Mouse (Mus musculus): ENCODE results near the gene Rcsd1. TPM values are rescaled to one million over a fixed set of nuclear protein-coding genes. Genes with fewer than 3 reads are reported as not detected.
A peak's percentile ranks its signal among the peaks of the same experiment; 100 is the strongest.

The Rcsd1 gene
- polyA plus RNA-seq, 1 experiment from 2014 or later = 42.8 TPM

- H3K27ac ChIP-seq = no peak overlapping the region; the same call in 1 of the 2 replicates
- no peak overlapping the region for H3K4me2 ChIP-seq
- no peaks in the 10 kb centered on the region for H3K9me3 ChIP-seq
- WGBS = 79% methylated on average over 14 of the region's 14 CpGs
- H3K27me3 ChIP-seq = no peaks in the 10 kb centered on the region
- ATAC-seq (ENCODE audit: borderline replicate concordance, extremely low read depth, low FRiP score, low TSS enrichment) = peak; percentile 4; the same call in 1 of the 2 replicates
- H3K4me3 ChIP-seq = no peak overlapping the region
- H3K4me1 ChIP-seq = peaks cover 9% of the 10 kb centered on the region; the same call in 1 of the 2 replicates
- no peak overlapping the region for H3K9ac ChIP-seq
- H3K36me3 ChIP-seq = peaks cover 10% of the 10 kb centered on the region; the same call in 1 of the 2 replicates
Observed at GRCm38 (mm10) chr1:165653126-165653885, 56.3 kb downstream of the Rcsd1 start.

GRCm38 (mm10) chr1:165652507-165652906, 57.0 kb downstream of the Rcsd1 start:
- 69% methylated on average over 2 of the region's 2 CpGs for WGBS

GRCm38 (mm10) chr1:165651158-165651557, 58.4 kb downstream of the Rcsd1 start:
- 57% methylated on average over 5 of the region's 5 CpGs for WGBS
- no peaks in the 10 kb centered on the region for H3K36me3 ChIP-seq
- no peak overlapping the region for H3K4me3 ChIP-seq
- no peak overlapping the region for H3K4me2 ChIP-seq
- H3K9me3 ChIP-seq = no peaks in the 10 kb centered on the region
- no peak for ATAC-seq (ENCODE audit: borderline replicate concordance, extremely low read depth, low FRiP score, low TSS enrichment)
- H3K27me3 ChIP-seq = no peaks in the 10 kb centered on the region
- peaks cover 9% of the 10 kb centered on the region; the same call in 1 of the 2 replicates for H3K4me1 ChIP-seq
- H3K27ac ChIP-seq = 0 out of 2 replicates have a peak overlapping the region, but pooled peaks have one; percentile 15
- H3K9ac ChIP-seq = no peak overlapping the region

More at GRCm38 (mm10) chr1:165652507-165652906, 57.0 kb downstream of the Rcsd1 start:
- Histone ChIP-seq H3K4me1 (peaks cover 9% of the 10 kb centered on the region; the same call in 1 of the 2 replicates), H3K9me3 (no peaks in the 10 kb centered on the region), H3K27me3 (no peaks in the 10 kb centered on the region), H3K4me3 (no peak overlapping the region), H3K36me3 (peaks cover 6% of the 10 kb centered on the region; the same call in 1 of the 2 replicates), H3K4me2 (no peak overlapping the region), H3K27ac (no peak overlapping the region), H3K9ac (no peak overlapping the region)
- no peak for ATAC-seq (ENCODE audit: borderline replicate concordance, extremely low read depth, low FRiP score, low TSS enrichment)

GRCm38 (mm10) chr1:165645102-165645501, 64.5 kb downstream of the Rcsd1 start:
- no peaks in the 10 kb centered on the region for H3K9me3 ChIP-seq
- no peak overlapping the region for H3K9ac ChIP-seq
- 78% methylated on average over 4 of the region's 4 CpGs for WGBS
- H3K27me3 ChIP-seq = no peaks in the 10 kb centered on the region
- no peaks in the 10 kb centered on the region for H3K36me3 ChIP-seq
- no peak for ATAC-seq (ENCODE audit: borderline replicate concordance, extremely low read depth, low FRiP score, low TSS enrichment)
- H3K4me1 ChIP-seq = peaks cover 14% of the 10 kb centered on the region; the same call in 1 of the 2 replicates
- H3K4me3 ChIP-seq = no peak overlapping the region
- no peak overlapping the region for H3K27ac ChIP-seq
- no peak overlapping the region for H3K4me2 ChIP-seq

GRCm38 (mm10) chr1:165643735-165644134, 65.8 kb downstream of the Rcsd1 start:
- no peak for ATAC-seq (ENCODE audit: borderline replicate concordance, extremely low read depth, low FRiP score, low TSS enrichment)
- no peak overlapping the region for H3K27ac ChIP-seq
- H3K27me3 ChIP-seq = no peaks in the 10 kb centered on the region
- peaks cover 22% of the 10 kb centered on the region for H3K4me1 ChIP-seq
- WGBS = 50% methylated on average over 5 of the region's 5 CpGs
- no peak overlapping the region for H3K9ac ChIP-seq
- no peak overlapping the region for H3K4me3 ChIP-seq
- no peaks in the 10 kb centered on the region for H3K9me3 ChIP-seq
- no peaks in the 10 kb centered on the region for H3K36me3 ChIP-seq
- no peak overlapping the region for H3K4me2 ChIP-seq

- H3K4me3 ChIP-seq = peak overlapping the region; percentile 84
- peaks cover 22% of the 10 kb centered on the region for H3K4me1 ChIP-seq
- peak overlapping the region; percentile 97 for H3K27ac ChIP-seq
- no peaks in the 10 kb centered on the region for H3K9me3 ChIP-seq
- H3K27me3 ChIP-seq = no peaks in the 10 kb centered on the region
- H3K4me2 ChIP-seq = peak overlapping the region; percentile 61
- H3K9ac ChIP-seq = peak overlapping the region; percentile 90
- WGBS = under 1% methylated on average over 16 of the region's 16 CpGs
- no peaks in the 10 kb centered on the region for H3K36me3 ChIP-seq
- peak; percentile 75 for ATAC-seq (ENCODE audit: borderline replicate concordance, extremely low read depth, low FRiP score, low TSS enrichment)
Observed at GRCm38 (mm10) chr1:165642780-165643311, 66.7 kb downstream of the Rcsd1 start.

GRCm38 (mm10) chr1:165641786-165642771, 67.5 kb downstream of the Rcsd1 start:
- Histone ChIP-seq H3K27me3 (no peaks in the 10 kb centered on the region), H3K9ac (peak overlapping the region; percentile 90), H3K4me2 (peak overlapping the region; percentile 61), H3K4me1 (peaks cover 22% of the 10 kb centered on the region), H3K36me3 (no peaks in the 10 kb centered on the region), H3K4me3 (peak overlapping the region; percentile 84), H3K27ac (peak overlapping the region; percentile 97), H3K9me3 (no peaks in the 10 kb centered on the region)
- ATAC-seq (ENCODE audit: borderline replicate concordance, extremely low read depth, low FRiP score, low TSS enrichment) = peak; percentile 79
- under 1% methylated on average over 75 of the region's 75 CpGs for WGBS

GRCm38 (mm10) chr1:165641271-165641771, 68.2 kb downstream of the Rcsd1 start:
- H3K4me3 ChIP-seq = peak overlapping the region; percentile 84
- 4% methylated on average over 16 of the region's 16 CpGs for WGBS
- no peaks in the 10 kb centered on the region for H3K27me3 ChIP-seq
- H3K9me3 ChIP-seq = no peaks in the 10 kb centered on the region
- peaks cover 22% of the 10 kb centered on the region for H3K4me1 ChIP-seq
- H3K27ac ChIP-seq = 0 out of 2 replicates have a peak overlapping the region, but pooled peaks have one; percentile 26
- H3K36me3 ChIP-seq = no peaks in the 10 kb centered on the region
- H3K9ac ChIP-seq = peak overlapping the region; percentile 64; the same call in 1 of the 2 replicates
- H3K4me2 ChIP-seq = peak overlapping the region; percentile 61
- ATAC-seq (ENCODE audit: borderline replicate concordance, extremely low read depth, low FRiP score, low TSS enrichment) = peak; percentile 71

- Histone ChIP-seq H3K4me1 (peaks cover 45% of the 10 kb centered on the region), H3K4me3 (no peak overlapping the region), H3K27ac (no peak overlapping the region), H3K4me2 (no peak overlapping the region), H3K27me3 (no peaks in the 10 kb centered on the region), H3K36me3 (no peaks in the 10 kb centered on the region), H3K9me3 (no peaks in the 10 kb centered on the region), H3K9ac (no peak overlapping the region)
- no peak for ATAC-seq (ENCODE audit: borderline replicate concordance, extremely low read depth, low FRiP score, low TSS enrichment)
- 73% methylated on average over 8 of the region's 8 CpGs for WGBS
Observed at GRCm38 (mm10) chr1:165636289-165636688, 73.3 kb downstream of the Rcsd1 start.

- Histone ChIP-seq H3K36me3 (no peaks in the 10 kb centered on the region), H3K4me3 (peak overlapping the region; percentile 86), H3K9ac (peak overlapping the region; percentile 86; the same call in 1 of the 2 replicates), H3K27me3 (no peaks in the 10 kb centered on the region), H3K27ac (peak overlapping the region; percentile 99), H3K4me1 (peaks cover 49% of the 10 kb centered on the region), H3K4me2 (peak overlapping the region; percentile 81), H3K9me3 (no peaks in the 10 kb centered on the region)
- ATAC-seq (ENCODE audit: borderline replicate concordance, extremely low read depth, low FRiP score, low TSS enrichment) = peak; percentile 9; the same call in 1 of the 2 replicates
- WGBS = 23% methylated on average over 17 of the region's 17 CpGs
Observed at GRCm38 (mm10) chr1:165635055-165635897, 74.3 kb downstream of the Rcsd1 start.
